Mouse (Mus musculus) lung, embryonic 15.5 days (tissue): ENCODE measurements around the gene Trim52. TPM values are rescaled to one million over a fixed set of nuclear protein-coding genes. Genes with fewer than 3 reads are reported as not detected.

Source experiments
- ATAC-seq: fragments of 200-750 bp; cut with Nextera tagmentation; 2 replicates; pipeline ENCODE4 v1.8.0; 2017; ENCODE audit warnings: moderate number of reproducible peaks, borderline replicate concordance; ENCODE audit not compliant: low FRiP score, low TSS enrichment; ENCODE audit errors: extremely low read depth
- H3K27ac ChIP-seq: fragments of 300-500 bp; sonication (generic); 2 replicates; pipeline ENCODE4 v1.5.1; 2015; ENCODE audit warnings: moderate library complexity, mild to moderate bottlenecking, inconsistent platforms
- H3K27me3 ChIP-seq: fragments of 300-500 bp; sonication (generic); 2 replicates; pipeline ENCODE4 v1.6.1; 2015; ENCODE audit warnings: inconsistent platforms
- H3K36me3 ChIP-seq: fragments of 300-500 bp; sonication (generic); 2 replicates; pipeline ENCODE4 v1.6.1; 2015; ENCODE audit warnings: inconsistent platforms
- H3K4me1 ChIP-seq: fragments of 300-500 bp; sonication (generic); 2 replicates; pipeline ENCODE4 v1.6.1; 2015; ENCODE audit warnings: inconsistent platforms
- H3K4me2 ChIP-seq: fragments of 300-500 bp; sonication (generic); 2 replicates; pipeline ENCODE4 v1.6.1; 2015; ENCODE audit warnings: inconsistent platforms, mild to moderate bottlenecking, moderate library complexity
- H3K4me3 ChIP-seq: fragments of 300-500 bp; sonication (generic); 2 replicates; pipeline ENCODE4 v1.5.1; 2015; ENCODE audit warnings: mild to moderate bottlenecking, inconsistent platforms
- H3K9ac ChIP-seq: fragments of 300-500 bp; sonication (generic); 2 replicates; pipeline ENCODE4 v1.6.1; 2015; ENCODE audit warnings: inconsistent platforms
- H3K9me3 ChIP-seq: fragments of 300-500 bp; sonication (generic); 2 replicates; pipeline ENCODE4 v1.6.1; 2016; ENCODE audit warnings: inconsistent platforms
- WGBS: fragments of 180-500 bp; shearing (Covaris S2); methylation state at CpG from one replicate; pipeline ENCODE4 v1.1.7; 2015; 5-methylcytosine and 5-hydroxymethylcytosine counted together
- polyA plus RNA-seq: library from polyadenylated mRNA; unstranded; fragments of >200 nt; fragmentation: Nextera tagmentation; extraction: Ambion mirVana; gene quantifications from 2 replicates; pipeline ENCODE4 v1.2.1, GENCODE M21; 2015

Trim52 gene
- not detected in 2 replicates for polyA plus RNA-seq

GRCm38 (mm10) chr14:106105980-106106379 is at the start of gene Trim52:
TSS of gene Trim52 (plus strand) at chr14:106106198.
- Histone ChIP-seq H3K9ac (no peak within 1 kb of the TSS), H3K4me3 (no peak within 1 kb of the TSS), H3K4me2 (no peak within 1 kb of the TSS), H3K9me3 (no peaks in the 10 kb centered on the region), H3K4me1 (no peaks in the 10 kb centered on the region), H3K36me3 (no peaks in the 10 kb centered on the region), H3K27me3 (no peaks in the 10 kb centered on the region), H3K27ac (no peak within 1 kb of the TSS)
- WGBS, result 93% methylated on average over 21 of the region's 21 CpGs
- ATAC-seq, result 0 out of 2 replicates have a peak, but pooled peaks have one; percentile 23

GRCm38 (mm10) chr14:106072608-106073007 is 33.4 kb upstream of the Trim52 start:
- H3K36me3 ChIP-seq, result no peaks in the 10 kb centered on the region
- WGBS, result 66% methylated on average over 1 of the region's 1 CpGs

GRCm38 (mm10) chr14:106075181-106076064 is 30.6 kb upstream of the Trim52 start:
- no peak overlapping the region for H3K9ac ChIP-seq
- H3K4me3 ChIP-seq, result no peak overlapping the region
- H3K4me1 ChIP-seq, result peaks cover 11% of the 10 kb centered on the region; the same call in 1 of the 2 replicates
- H3K9me3 ChIP-seq, result no peaks in the 10 kb centered on the region
- H3K4me2 ChIP-seq, result no peak overlapping the region
- no peaks in the 10 kb centered on the region for H3K27me3 ChIP-seq
- peak; percentile 90; the same call in 1 of the 2 replicates for ATAC-seq
- WGBS, result 40% methylated on average over 3 of the region's 3 CpGs
- H3K36me3 ChIP-seq, result no peaks in the 10 kb centered on the region
- H3K27ac ChIP-seq, result peak overlapping the region; percentile 44; the same call in 1 of the 2 replicates

More at GRCm38 (mm10) chr14:106072608-106073007, 33.4 kb upstream of the Trim52 start:
- peaks cover 11% of the 10 kb centered on the region; the same call in 1 of the 2 replicates for H3K4me1 ChIP-seq
- no peak overlapping the region for H3K27ac ChIP-seq
- H3K9ac ChIP-seq, result no peak overlapping the region
- H3K4me2 ChIP-seq, result no peak overlapping the region
- H3K27me3 ChIP-seq, result no peaks in the 10 kb centered on the region
- no peak overlapping the region for H3K4me3 ChIP-seq
- ATAC-seq, result peak; percentile 65; the same call in 1 of the 2 replicates
- H3K9me3 ChIP-seq, result no peaks in the 10 kb centered on the region

- no peak overlapping the region for H3K4me3 ChIP-seq
- no peak overlapping the region for H3K9ac ChIP-seq
- H3K27ac ChIP-seq, result no peak overlapping the region
- 65% methylated on average over 13 of the region's 13 CpGs for WGBS
- no peaks in the 10 kb centered on the region for H3K36me3 ChIP-seq
- no peak for ATAC-seq
- H3K9me3 ChIP-seq, result no peaks in the 10 kb centered on the region
- no peaks in the 10 kb centered on the region for H3K4me1 ChIP-seq
- no peaks in the 10 kb centered on the region for H3K27me3 ChIP-seq
- H3K4me2 ChIP-seq, result no peak overlapping the region
Measured at GRCm38 (mm10) chr14:106088480-106089037, 17.4 kb upstream of the Trim52 start.

GRCm38 (mm10) chr14:106096816-106097215 is 9.2 kb upstream of the Trim52 start:
- Histone ChIP-seq H3K27me3 (no peaks in the 10 kb centered on the region), H3K9ac (no peak overlapping the region), H3K4me2 (no peak overlapping the region), H3K4me1 (no peaks in the 10 kb centered on the region), H3K36me3 (no peaks in the 10 kb centered on the region), H3K9me3 (no peaks in the 10 kb centered on the region), H3K27ac (no peak overlapping the region), H3K4me3 (no peak overlapping the region)
- no peak for ATAC-seq
- WGBS, result 88% methylated on average over 4 of the region's 4 CpGs

- ATAC-seq, result no peak
- WGBS, result 92% methylated on average over 14 of the region's 14 CpGs
- Histone ChIP-seq H3K36me3 (no peaks in the 10 kb centered on the region), H3K27me3 (no peaks in the 10 kb centered on the region), H3K9ac (no peak overlapping the region), H3K4me2 (no peak overlapping the region), H3K4me1 (no peaks in the 10 kb centered on the region), H3K4me3 (no peak overlapping the region), H3K27ac (no peak overlapping the region), H3K9me3 (no peaks in the 10 kb centered on the region)
Measured at GRCm38 (mm10) chr14:106100858-106101257, 5.1 kb upstream of the Trim52 start.

GRCm38 (mm10) chr14:106106425-106106824 is 427 bp downstream of the Trim52 start:
- H3K9me3 ChIP-seq, result no peaks in the 10 kb centered on the region
- ATAC-seq, result peak; percentile 19; the same call in 1 of the 2 replicates
- no peak overlapping the region for H3K4me3 ChIP-seq
- no peak overlapping the region for H3K4me2 ChIP-seq
- 98% methylated on average over 22 of the region's 22 CpGs for WGBS
- H3K4me1 ChIP-seq, result no peaks in the 10 kb centered on the region
- no peak overlapping the region for H3K9ac ChIP-seq
- no peaks in the 10 kb centered on the region for H3K36me3 ChIP-seq
- no peak overlapping the region for H3K27ac ChIP-seq
- no peaks in the 10 kb centered on the region for H3K27me3 ChIP-seq

GRCm38 (mm10) chr14:106119371-106119770 is 13.4 kb downstream of the Trim52 start:
- no peak overlapping the region for H3K9ac ChIP-seq
- ATAC-seq, result no peak
- WGBS, result 31% methylated on average over 2 of the region's 2 CpGs
- no peaks in the 10 kb centered on the region for H3K4me1 ChIP-seq
- H3K4me2 ChIP-seq, result no peak overlapping the region
- H3K36me3 ChIP-seq, result no peaks in the 10 kb centered on the region
- no peak overlapping the region for H3K4me3 ChIP-seq
- H3K27me3 ChIP-seq, result no peaks in the 10 kb centered on the region
- no peak overlapping the region for H3K27ac ChIP-seq
- no peaks in the 10 kb centered on the region for H3K9me3 ChIP-seq

GRCm38 (mm10) chr14:106136272-106136671 is 30.3 kb downstream of the Trim52 start:
- Histone ChIP-seq H3K9me3 (no peaks in the 10 kb centered on the region), H3K27ac (no peak overlapping the region), H3K4me3 (no peak overlapping the region), H3K27me3 (no peaks in the 10 kb centered on the region), H3K4me2 (no peak overlapping the region), H3K9ac (no peak overlapping the region), H3K4me1 (no peaks in the 10 kb centered on the region), H3K36me3 (no peaks in the 10 kb centered on the region)
- ATAC-seq, result no peak

GRCm38 (mm10) chr14:106151188-106151587 is 45.2 kb downstream of the Trim52 start:
- no peak for ATAC-seq
- no peak overlapping the region for H3K4me2 ChIP-seq
- H3K36me3 ChIP-seq, result no peaks in the 10 kb centered on the region
- H3K4me1 ChIP-seq, result no peaks in the 10 kb centered on the region; the same call in 1 of the 2 replicates
- H3K9me3 ChIP-seq, result no peaks in the 10 kb centered on the region
- H3K27me3 ChIP-seq, result no peaks in the 10 kb centered on the region
- H3K27ac ChIP-seq, result no peak overlapping the region
- no peak overlapping the region for H3K9ac ChIP-seq
- 49% methylated on average over 2 of the region's 2 CpGs for WGBS
- no peak overlapping the region for H3K4me3 ChIP-seq

GRCm38 (mm10) chr14:106154879-106155576 is 49.0 kb downstream of the Trim52 start:
- H3K4me3 ChIP-seq, result no peak overlapping the region
- no peak overlapping the region for H3K27ac ChIP-seq
- no peak overlapping the region for H3K9ac ChIP-seq
- H3K27me3 ChIP-seq, result no peaks in the 10 kb centered on the region
- no peak overlapping the region for H3K4me2 ChIP-seq
- no peaks in the 10 kb centered on the region for H3K9me3 ChIP-seq
- H3K4me1 ChIP-seq, result no peaks in the 10 kb centered on the region; the same call in 1 of the 2 replicates
- peak; percentile 39; the same call in 1 of the 2 replicates for ATAC-seq
- 53% methylated on average over 7 of the region's 7 CpGs for WGBS
- no peaks in the 10 kb centered on the region for H3K36me3 ChIP-seq
